Mouse (Mus musculus): ENCODE results near the gene Pex6.
A peak's percentile ranks its signal among the peaks of the same experiment; 100 is the strongest.

The Pex6 gene

GRCm38 (mm10) chr17:46701489-46701888 lies 9.8 kb upstream of the Pex6 start:
- no peak for DNase-seq (ENCODE audit: extremely low spot score)

- DNase-seq (ENCODE audit: extremely low spot score), result no peak
Measured at GRCm38 (mm10) chr17:46702100-46702499, 9.2 kb upstream of the Pex6 start.

- no peak for DNase-seq (ENCODE audit: extremely low spot score)
Measured at GRCm38 (mm10) chr17:46702506-46702905, 8.8 kb upstream of the Pex6 start.

DNA sequence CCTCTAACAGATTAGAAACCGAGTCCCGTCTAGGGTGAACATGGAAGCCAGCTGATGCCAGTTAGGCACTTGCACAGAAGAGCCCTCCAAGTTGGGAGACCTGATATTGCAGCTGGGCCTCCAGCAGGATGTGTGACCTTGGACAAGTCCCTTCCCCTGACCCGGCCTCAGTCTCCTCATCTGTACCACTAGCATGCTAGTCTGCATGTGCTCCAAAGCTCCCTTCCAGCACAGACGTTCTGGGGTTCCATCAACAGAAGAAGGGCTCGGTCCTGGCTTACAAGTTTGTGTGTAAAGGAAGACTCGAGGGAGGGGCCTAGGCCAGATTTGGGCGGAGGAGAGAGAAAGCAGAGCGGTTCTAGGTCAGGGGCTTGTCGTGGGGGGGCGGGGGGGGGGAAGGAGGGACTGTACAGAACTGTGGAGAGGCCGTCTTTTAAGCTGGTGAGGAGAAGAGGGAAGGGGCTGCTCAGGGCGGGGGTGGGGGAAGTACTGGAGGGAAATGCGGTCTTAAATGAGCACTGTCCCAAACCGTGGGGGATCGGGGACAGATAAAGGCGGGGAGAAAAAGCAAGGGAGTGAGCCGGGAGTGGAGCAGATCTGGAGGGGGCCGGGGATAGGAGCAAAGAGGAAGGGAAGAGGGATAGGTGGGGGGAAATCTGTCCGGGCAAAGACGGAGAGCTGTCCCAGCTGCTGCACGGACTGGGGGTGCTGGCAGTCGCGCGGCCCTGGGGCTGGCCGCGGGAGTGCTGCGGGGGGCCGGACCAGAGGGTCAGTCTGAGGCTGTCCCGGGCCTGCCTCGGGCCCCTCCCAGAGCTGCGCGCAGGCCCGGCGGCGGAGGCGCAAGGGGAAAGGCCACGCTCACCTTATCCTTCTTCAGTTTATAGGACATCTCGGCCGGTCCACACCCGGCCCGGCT lies 7.0 kb upstream of the Pex6 start:
- no peak for DNase-seq (ENCODE audit: extremely low spot score)

- peak; percentile 97 for DNase-seq (ENCODE audit: extremely low spot score)
Measured at GRCm38 (mm10) chr17:46704887-46705835, 6.1 kb upstream of the Pex6 start, which contains the start of gene Ppp2r5d. Ppp2r5d (minus strand) TSS chr17:46705111.

DNA sequence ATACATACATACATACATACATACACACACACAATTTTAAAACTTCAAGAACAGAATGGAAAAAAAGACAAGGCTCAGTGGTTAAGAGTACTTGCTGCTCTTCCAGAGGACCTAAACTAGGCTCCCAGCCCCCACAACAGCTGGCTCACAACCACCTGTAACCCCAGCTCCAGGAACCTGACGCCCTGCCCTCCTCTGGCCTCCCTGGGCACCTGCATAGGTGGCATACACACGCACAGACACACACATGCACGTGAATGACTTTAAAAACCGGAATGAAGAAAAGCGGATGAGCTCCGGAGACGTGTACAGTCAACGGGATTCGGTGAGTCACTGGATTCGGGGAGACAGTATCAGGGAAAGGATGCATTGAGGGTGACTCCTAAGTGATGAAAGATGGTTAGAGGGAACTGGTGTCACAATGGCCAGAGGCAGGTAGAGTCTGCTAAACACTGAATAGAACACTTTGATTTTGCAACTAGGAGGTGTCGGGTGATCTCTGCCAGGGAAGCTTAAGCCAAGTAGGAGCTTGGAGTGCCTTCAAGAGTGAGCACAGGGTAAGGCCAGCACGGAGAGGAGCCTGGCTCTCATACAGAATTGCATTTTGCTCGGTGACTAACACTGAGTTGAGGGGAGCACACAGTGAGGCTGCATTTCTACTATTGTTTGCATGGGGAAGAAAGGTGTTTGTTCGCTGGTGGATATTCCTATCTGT lies 4.7 kb upstream of the Pex6 start:
- DNase-seq (ENCODE audit: extremely low spot score), result no peak

DNA sequence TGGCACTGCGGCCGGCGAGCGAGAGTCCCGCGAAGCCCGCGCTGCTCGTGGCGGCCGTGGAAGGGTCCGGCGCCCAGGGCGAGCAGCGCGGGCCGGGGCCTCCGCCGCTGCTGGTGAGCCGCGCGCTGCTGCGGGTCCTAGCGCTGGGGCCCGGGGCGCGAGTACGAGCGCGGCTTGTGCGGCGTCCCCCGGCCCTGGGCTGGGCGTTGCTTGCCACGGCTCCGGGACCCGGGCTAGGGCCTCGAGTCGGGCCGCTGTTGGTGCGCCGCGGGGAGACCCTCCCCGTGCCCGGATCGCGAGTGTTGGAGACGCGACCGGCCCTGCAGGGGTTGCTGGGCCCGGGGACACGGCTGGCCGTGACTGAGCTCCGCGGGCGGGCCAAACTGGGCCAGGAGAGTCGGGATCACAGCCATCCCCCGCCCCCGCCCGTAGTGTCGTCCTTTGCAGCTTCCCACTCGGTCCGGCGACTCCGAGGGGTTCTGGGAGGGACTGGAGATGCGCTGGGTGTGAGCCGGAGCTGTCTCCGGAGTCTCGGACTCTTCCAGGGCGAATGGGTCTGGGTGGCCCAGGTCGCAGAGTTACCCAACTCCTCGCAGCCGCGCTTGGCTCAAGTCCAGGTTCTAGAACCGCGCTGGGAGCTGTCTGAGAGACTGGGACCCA lies 479 bp downstream of the Pex6 start:
- no peak for DNase-seq (ENCODE audit: extremely low spot score)

GRCm38 (mm10) chr17:46712442-46712841 lies 1.2 kb downstream of the Pex6 start:
- DNase-seq (ENCODE audit: extremely low spot score), result no peak

DNA sequence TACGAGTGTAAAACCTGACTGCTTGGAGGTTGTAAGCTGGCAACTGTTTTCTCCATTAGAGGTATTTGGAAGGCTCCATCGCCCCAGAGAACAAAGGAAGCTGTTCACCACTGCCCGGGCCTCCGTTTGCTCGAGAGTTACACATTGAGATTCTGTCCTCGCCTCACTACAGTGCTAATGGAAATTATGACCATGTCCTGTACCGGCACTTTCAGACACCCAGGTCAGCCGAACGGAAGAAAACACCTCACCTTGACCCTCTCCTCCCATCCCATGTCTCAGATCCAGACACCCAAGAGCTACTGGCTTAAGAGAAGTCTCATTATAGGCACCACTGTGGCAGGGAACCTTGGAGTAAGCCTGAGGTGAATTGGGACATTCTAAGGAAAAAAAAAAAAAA lies 2.6 kb downstream of the Pex6 start:
- DNase-seq (ENCODE audit: extremely low spot score), result no peak

DNA sequence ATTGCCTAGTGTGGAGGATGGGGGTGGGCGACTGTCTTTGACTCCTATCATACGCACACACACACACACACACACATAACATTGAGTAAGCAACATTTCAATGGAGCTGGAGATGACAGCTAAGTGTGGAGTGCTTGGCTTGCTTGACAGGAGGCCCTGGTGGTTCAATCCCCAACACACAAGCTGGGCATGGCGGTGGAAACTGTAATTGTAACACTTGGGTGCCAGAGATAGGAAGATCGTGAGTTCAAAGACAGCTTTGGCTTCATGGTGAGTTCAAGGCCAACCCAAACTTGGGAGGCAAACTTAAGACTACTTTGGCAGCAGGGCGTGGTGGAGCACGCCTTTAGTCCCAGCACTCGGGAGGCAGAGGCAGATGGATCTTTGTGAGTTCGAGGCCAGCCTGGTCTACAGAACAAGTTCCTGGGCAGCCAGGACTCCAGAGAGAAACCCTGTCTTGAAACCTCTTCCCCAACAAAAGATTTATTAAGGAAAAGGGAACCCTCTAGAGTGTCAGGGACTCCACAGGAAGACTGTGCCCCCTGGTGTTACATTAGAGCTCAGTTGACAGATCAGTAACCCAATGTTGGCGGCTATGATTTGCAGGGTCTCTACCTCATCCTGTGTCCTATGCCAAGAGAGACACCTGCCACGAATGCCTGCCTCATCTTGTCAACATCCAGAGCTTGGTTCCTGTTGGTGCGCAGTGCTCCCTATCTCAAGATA lies 3.7 kb downstream of the Pex6 start:
- DNase-seq (ENCODE audit: extremely low spot score), result no peak

DNA sequence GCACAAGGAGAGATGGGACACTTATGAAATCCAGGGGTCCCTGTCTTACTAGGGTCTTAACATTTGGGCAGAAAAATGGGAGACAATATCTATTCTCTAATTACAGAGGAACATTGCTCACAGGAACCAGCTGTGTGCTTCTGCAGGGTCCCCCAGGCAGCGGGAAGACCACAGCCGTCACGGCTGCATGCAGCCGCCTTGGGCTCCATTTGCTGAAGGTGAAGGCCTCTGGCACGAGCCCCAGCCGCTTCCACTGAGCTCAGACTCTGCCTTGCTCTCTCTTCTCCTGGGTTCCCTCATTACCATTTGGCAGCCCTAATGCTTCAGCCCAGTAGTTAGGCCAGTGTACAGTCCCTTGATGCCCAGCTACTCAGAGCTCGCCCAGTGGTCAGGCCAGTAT lies 9.8 kb downstream of the Pex6 start:
- DNase-seq (ENCODE audit: extremely low spot score), result no peak

- DNase-seq (ENCODE audit: extremely low spot score), result no peak
Measured at GRCm38 (mm10) chr17:46724477-46725084, 13.3 kb downstream of the Pex6 start.

DNA sequence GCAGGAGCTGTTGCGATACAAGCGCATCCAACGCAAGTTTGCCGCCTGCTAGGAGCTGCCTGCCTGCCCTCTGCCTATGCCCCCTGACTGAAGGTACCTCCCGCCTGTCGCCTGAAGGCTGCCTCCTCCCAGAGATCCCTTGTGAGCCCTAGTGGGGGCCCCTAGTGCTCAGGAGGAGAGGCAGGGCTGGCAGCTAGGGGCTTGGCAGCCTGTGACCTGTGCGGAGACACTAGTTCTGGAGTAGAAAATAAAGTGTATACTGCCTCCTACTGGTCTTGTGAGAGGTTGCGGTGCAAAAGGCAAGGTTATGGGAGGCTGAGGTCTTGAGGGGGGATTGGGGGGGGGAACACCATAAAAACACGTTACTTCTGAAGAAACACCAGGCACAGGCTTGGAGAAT lies 14.0 kb downstream of the Pex6 start:
- peak; percentile 51 for DNase-seq (ENCODE audit: extremely low spot score)

DNA sequence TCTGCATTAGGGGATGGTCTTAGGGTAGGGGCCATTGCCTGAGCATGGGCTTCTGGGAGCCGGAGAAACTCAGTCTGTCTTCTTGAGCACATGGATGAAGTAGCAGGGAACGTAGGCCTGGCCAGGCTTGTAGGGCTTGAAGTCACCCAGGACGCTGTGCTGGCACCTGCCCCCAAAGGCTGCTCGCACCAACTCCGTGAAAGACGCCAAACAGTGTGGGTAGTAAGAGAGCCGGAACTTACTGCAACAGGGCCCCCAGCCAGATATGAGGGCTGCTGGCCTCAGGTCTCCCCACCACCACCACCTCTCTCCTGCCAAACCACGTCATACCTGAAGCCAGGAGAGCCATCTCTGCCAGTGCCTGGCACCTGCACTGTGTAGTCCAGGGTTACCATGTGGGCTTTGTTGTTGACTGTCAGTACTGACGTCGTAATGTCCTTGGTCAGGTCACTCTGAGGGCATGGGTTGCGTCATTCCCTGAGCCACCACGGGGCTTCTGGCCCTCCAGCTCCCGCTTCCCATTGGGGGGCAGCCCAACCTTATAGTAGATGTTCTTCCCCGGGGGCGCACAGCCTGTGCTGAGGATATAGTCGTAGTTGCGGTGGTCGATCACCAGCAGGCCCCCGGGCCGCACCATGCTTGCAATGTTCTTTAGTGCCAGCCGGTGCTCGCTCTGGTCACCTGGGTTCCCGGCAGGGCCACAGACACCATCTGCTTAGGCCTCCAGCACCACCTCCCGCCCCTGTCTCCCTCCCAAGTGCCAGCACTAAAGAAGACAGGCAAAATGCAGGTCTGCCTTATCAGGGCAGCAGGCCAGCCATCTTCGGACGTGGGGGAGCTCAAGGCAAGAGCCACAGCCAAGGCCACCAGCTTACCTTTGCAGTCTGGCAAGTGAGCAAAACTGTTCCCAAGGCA lies 14.7 kb downstream of the Pex6 start:
- DNase-seq (ENCODE audit: extremely low spot score), result no peak

DNA sequence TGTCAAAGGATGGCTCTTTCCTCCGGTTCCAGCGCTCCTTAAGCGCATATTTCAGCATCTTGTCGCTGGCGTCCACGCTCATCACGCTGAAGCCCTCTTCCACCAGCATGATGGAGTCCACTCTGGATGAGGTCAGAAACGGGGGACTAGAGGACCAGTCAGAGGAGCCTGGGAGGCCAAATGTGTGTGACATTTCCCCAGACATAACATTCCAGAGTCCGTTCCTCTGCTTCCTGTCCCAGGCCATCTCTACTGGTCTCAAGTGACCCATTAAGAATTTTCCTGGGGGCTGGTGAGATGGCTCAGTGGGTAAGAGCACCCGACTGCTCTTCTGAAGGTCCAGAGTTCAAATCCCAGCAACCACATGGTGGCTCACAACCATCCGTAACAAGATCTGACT lies 16.0 kb downstream of the Pex6 start:
- no peak for DNase-seq (ENCODE audit: extremely low spot score)

- DNase-seq (ENCODE audit: extremely low spot score), result no peak
Measured at GRCm38 (mm10) chr17:46728021-46728420, 16.8 kb downstream of the Pex6 start.

DNA sequence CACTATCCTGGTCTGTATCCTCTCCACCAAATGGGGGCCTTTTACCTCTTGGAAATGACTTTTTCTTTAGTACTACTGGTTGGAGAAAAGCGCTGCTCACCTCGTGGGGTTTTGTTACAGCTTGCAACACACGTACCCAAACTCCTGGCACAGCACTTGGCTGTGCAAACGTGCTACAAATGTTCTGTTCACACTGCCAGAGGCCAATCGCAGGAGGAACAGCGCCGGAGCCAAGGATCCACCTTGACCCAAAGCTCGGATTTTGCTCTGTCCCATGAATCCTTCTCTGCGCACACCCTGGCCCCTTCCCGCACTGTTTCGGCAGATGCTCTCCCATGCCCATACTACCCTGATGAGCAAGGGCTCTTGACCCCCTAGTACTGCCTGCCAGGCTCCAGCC lies 17.2 kb downstream of the Pex6 start:
- DNase-seq (ENCODE audit: extremely low spot score), result no peak

DNA sequence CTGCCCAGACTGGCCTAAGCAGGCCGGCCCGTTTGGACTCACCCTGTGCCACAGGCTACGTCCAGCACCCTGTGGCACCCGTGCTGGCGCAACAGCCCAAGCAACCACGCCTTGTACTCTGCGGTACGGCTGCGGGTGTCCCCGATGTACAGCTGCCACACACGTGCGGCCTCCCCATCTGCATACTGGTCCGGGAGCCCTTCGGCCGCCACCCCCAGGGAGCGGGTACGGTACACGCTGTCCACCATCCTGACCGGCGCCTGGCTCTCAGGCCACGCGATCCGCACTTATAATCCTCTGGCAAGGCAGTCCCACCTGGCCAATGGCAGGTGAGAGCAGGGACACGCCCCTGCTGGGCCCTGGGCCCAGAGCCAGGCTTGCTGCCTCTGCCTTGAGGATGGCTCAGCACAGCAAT lies 17.6 kb downstream of the Pex6 start, which contains the start of gene Gnmt:
Gnmt (minus strand) TSS at position 265 of the 415 bp plus-strand sequence.
- no peak for DNase-seq (ENCODE audit: extremely low spot score)

GRCm38 (mm10) chr17:46734055-46734454 lies 22.8 kb downstream of the Pex6 start:
- DNase-seq (ENCODE audit: extremely low spot score), result no peak

Measured in embryo, embryonic 9.5 days (tissue).